Mouse (Mus musculus): ENCODE results near the gene Mxd1. TPM values are rescaled to one million over a fixed set of nuclear protein-coding genes. Genes with fewer than 3 reads are reported as not detected.

Mxd1 gene
- polyA plus RNA-seq, 1 experiment from 2014 or later = 7.6 TPM

- 16% methylated on average over 4 of the region's 4 CpGs for WGBS
- ATAC-seq (ENCODE audit: insufficient number of reproducible peaks, insufficient read depth, low FRiP score, low read depth) = no peak
- H3K9me3 ChIP-seq (ENCODE audit: control insufficient read depth, low read length) = 0 out of 2 replicates have a peak, but pooled peaks cover 4% of the 10 kb centered on the region
- H3K36me3 ChIP-seq (ENCODE audit: control insufficient read depth, insufficient read depth, low read length) = no peaks in the 10 kb centered on the region
- H3K27me3 ChIP-seq (ENCODE audit: control insufficient read depth, insufficient read depth, low read length) = no peaks in the 10 kb centered on the region; the same call in 1 of the 2 replicates
- peaks cover 16 to 22% of the 10 kb centered on the region in 2 experiments for H3K4me1 ChIP-seq (ENCODE audit: control insufficient read depth in 2 of 2, insufficient read depth in 2 of 2, low read length in 2 of 2)
- no peak overlapping the region for H3K4me2 ChIP-seq (ENCODE audit: low read length)
- H3K27ac ChIP-seq (replicated peaks in 1 of 2; ENCODE audit: control insufficient read depth in 1 of 2, insufficient read depth in 1 of 2, low read depth in 2 of 2, low read length in 2 of 2) = peak overlapping the region in 1 of 2 experiments; percentile 76; a peak in 1 of 4 replicates
- no peak overlapping the region for H3K4me3 ChIP-seq (ENCODE audit: control insufficient read depth in 1 of 2, insufficient read depth in 1 of 2, low read depth in 1 of 2, low read length in 2 of 2)
- no peak overlapping the region for H3K9ac ChIP-seq (ENCODE audit: low read length)
Observed at GRCm38 (mm10) chr6:86599197-86599596, 69.8 kb downstream of the Mxd1 start.

GRCm38 (mm10) chr6:86598742-86599193 is 70.2 kb downstream of the Mxd1 start:
- no peaks in the 10 kb centered on the region; the same call in 1 of the 2 replicates for H3K27me3 ChIP-seq (ENCODE audit: control insufficient read depth, insufficient read depth, low read length)
- ATAC-seq (ENCODE audit: insufficient number of reproducible peaks, insufficient read depth, low FRiP score, low read depth) = no peak
- WGBS = 58% methylated on average over 5 of the region's 5 CpGs

More at GRCm38 (mm10) chr6:86598742-86599193, 70.2 kb downstream of the Mxd1 start:
- Histone ChIP-seq H3K36me3 (ENCODE audit: control insufficient read depth, insufficient read depth, low read length) (no peaks in the 10 kb centered on the region), H3K4me1 (ENCODE audit: control insufficient read depth in 2 of 2, insufficient read depth in 2 of 2, low read length in 2 of 2) (peaks cover 16 to 22% of the 10 kb centered on the region in 2 experiments), H3K9ac (ENCODE audit: low read length) (no peak overlapping the region), H3K27ac (replicated peaks in 1 of 2; ENCODE audit: control insufficient read depth in 1 of 2, insufficient read depth in 1 of 2, low read depth in 2 of 2, low read length in 2 of 2) (no peak overlapping the region), H3K4me3 (ENCODE audit: control insufficient read depth in 1 of 2, insufficient read depth in 1 of 2, low read depth in 1 of 2, low read length in 2 of 2) (no peak overlapping the region), H3K4me2 (ENCODE audit: low read length) (no peak overlapping the region), H3K9me3 (ENCODE audit: control insufficient read depth, low read length) (0 out of 2 replicates have a peak, but pooled peaks cover 4% of the 10 kb centered on the region)

Other genes with a start within 250 kb of the Mxd1 start
- not detected in 2 replicates for gene Gm44790, start 242.5 kb downstream of the Mxd1 start, polyA plus RNA-seq (2014; fragmentation: Nextera tagmentation; extraction: Ambion mirVana)
- 17.1 and 20.0 TPM in 2 replicates for gene C87436, start 230.8 kb downstream of the Mxd1 start, polyA plus RNA-seq (2014; fragmentation: Nextera tagmentation; extraction: Ambion mirVana)
- 297 and 312 TPM in 2 replicates for gene Pcbp1, start 142.8 kb downstream of the Mxd1 start, polyA plus RNA-seq (2014; fragmentation: Nextera tagmentation; extraction: Ambion mirVana)
- gene Asprv1, start 41.0 kb downstream of the Mxd1 start, polyA plus RNA-seq (2014; fragmentation: Nextera tagmentation; extraction: Ambion mirVana) = 0.18 TPM in 1 of 2 replicates, not detected in the other
- gene Snrnp27, start 15.4 kb upstream of the Mxd1 start, polyA plus RNA-seq (2014; fragmentation: Nextera tagmentation; extraction: Ambion mirVana) = 81.3 and 81.9 TPM in 2 replicates
- gene Gmcl1, start 64.2 kb upstream of the Mxd1 start, polyA plus RNA-seq (2014; fragmentation: Nextera tagmentation; extraction: Ambion mirVana) = 18.9 and 19.8 TPM in 2 replicates
- gene Anxa4, start 124.4 kb upstream of the Mxd1 start, polyA plus RNA-seq (2014; fragmentation: Nextera tagmentation; extraction: Ambion mirVana) = 24.6 and 30.3 TPM in 2 replicates
- gene Aak1, start 180.4 kb upstream of the Mxd1 start, polyA plus RNA-seq (2014; fragmentation: Nextera tagmentation; extraction: Ambion mirVana) = 19.5 and 23.3 TPM in 2 replicates

All from heart, embryonic 14.5 days (tissue).